ENCODE assay signal across 21 mouse cellular contexts in genomic region chr16:42702676-42703075, GRCm38 (mm10).
A peak's percentile ranks its signal among the peaks of the same experiment; 100 is the strongest.
DNase-seq lines count a peak whose midpoint lies in the region; ATAC-seq lines count a peak whose summit lies in the region.
"Had no signal": no experiment of that assay in that cellular context is flagged by ENCODE, and none has a peak within 500 bp of the region (broad histone marks: within the 10 kb centered on the region; RNA-seq: fewer than 3 reads in every experiment).

No protein-coding gene starts in this region.

- intact Hi-C loops in left cerebral cortex, postnatal 4 days (cut with DNase I), result no loop called here

- peak; percentile 76 for ATAC-seq in hindbrain, embryonic 12.5 days (ENCODE audit: low FRiP score)
- no peak for ATAC-seq in hindbrain, embryonic 14.5 days (ENCODE audit: low FRiP score)
- ATAC-seq in midbrain, embryonic 13.5 days, result peak; percentile 74
- ATAC-seq: forebrain, embryonic 14.5 days; lung, postnatal 0 days had no signal

- no peaks in the 10 kb centered on the region for H3K36me3 ChIP-seq in hindbrain, embryonic 12.5 days
- H3K36me3 ChIP-seq in hindbrain, embryonic 14.5 days (replicated peaks; ENCODE audit: control insufficient read depth, insufficient read depth), result no peaks in the 10 kb centered on the region
- H3K36me3 ChIP-seq in midbrain, embryonic 13.5 days, result no peaks in the 10 kb centered on the region
- H3K36me3 ChIP-seq in midbrain, embryonic 10.5 days, result no peaks in the 10 kb centered on the region
- H3K36me3 ChIP-seq: embryonic facial prominence, embryonic 15.5 days; heart, embryonic 10.5 days; limb, embryonic 10.5 days had no signal

- WGBS in hindbrain, embryonic 12.5 days, result 16% methylated on average over 4 of the region's 4 CpGs
- WGBS in hindbrain, embryonic 14.5 days, result 14% methylated on average over 4 of the region's 4 CpGs
- WGBS in midbrain, embryonic 13.5 days, result 15% methylated on average over 4 of the region's 4 CpGs
- 25% methylated on average over 4 of the region's 4 CpGs for whole genome bisulfite sequencing in midbrain, embryonic 10.5 days

- H3K9ac ChIP-seq in hindbrain, embryonic 12.5 days, result no peak overlapping the region
- no peak overlapping the region for H3K9ac ChIP-seq in hindbrain, embryonic 14.5 days
- H3K9ac ChIP-seq in midbrain, embryonic 13.5 days (replicated peaks), result no peak overlapping the region
- H3K9ac ChIP-seq: embryonic facial prominence, embryonic 15.5 days had no signal

- H3K27ac ChIP-seq in hindbrain, embryonic 12.5 days, result no peak overlapping the region
- H3K27ac ChIP-seq in hindbrain, embryonic 14.5 days, result no peak overlapping the region
- 0 out of 2 replicates have a peak overlapping the region, but pooled peaks have one; percentile 9 for H3K27ac ChIP-seq in midbrain, embryonic 13.5 days
- no peak overlapping the region for H3K27ac ChIP-seq in midbrain, embryonic 10.5 days (replicated peaks)
- H3K27ac ChIP-seq: embryonic facial prominence, embryonic 15.5 days; gastrocnemius, adult 2 months; heart, embryonic 10.5 days; limb, embryonic 10.5 days; macrophage had no signal

- H3K4me2 ChIP-seq in hindbrain, embryonic 12.5 days (replicated peaks), result no peak overlapping the region
- no peak overlapping the region for H3K4me2 ChIP-seq in hindbrain, embryonic 14.5 days (replicated peaks)
- no peak overlapping the region for H3K4me2 ChIP-seq in midbrain, embryonic 13.5 days (replicated peaks)
- H3K4me2 ChIP-seq: embryonic facial prominence, embryonic 15.5 days had no signal

- no peak overlapping the region for H3K4me3 ChIP-seq in hindbrain, embryonic 12.5 days
- H3K4me3 ChIP-seq in hindbrain, embryonic 14.5 days (replicated peaks; ENCODE audit: low read length), result no peak overlapping the region
- H3K4me3 ChIP-seq in midbrain, embryonic 13.5 days (replicated peaks), result no peak overlapping the region
- no peak overlapping the region for H3K4me3 ChIP-seq in midbrain, embryonic 10.5 days
- H3K4me3 ChIP-seq: embryonic facial prominence, embryonic 15.5 days; gastrocnemius, adult 2 months; heart, embryonic 10.5 days; limb, embryonic 10.5 days had no signal

- H3K27me3 ChIP-seq in hindbrain, embryonic 12.5 days, result no peaks in the 10 kb centered on the region
- no peaks in the 10 kb centered on the region for H3K27me3 ChIP-seq in hindbrain, embryonic 14.5 days (ENCODE audit: control insufficient read depth, insufficient read depth, low read length)
- H3K27me3 ChIP-seq in midbrain, embryonic 13.5 days, result no peaks in the 10 kb centered on the region
- no peaks in the 10 kb centered on the region for H3K27me3 ChIP-seq in midbrain, embryonic 10.5 days (ENCODE audit: low read depth, poor library complexity, severe bottlenecking)
- H3K27me3 ChIP-seq: embryonic facial prominence, embryonic 15.5 days had no signal

- H3K4me1 ChIP-seq in hindbrain, embryonic 12.5 days, result no peaks in the 10 kb centered on the region; the same call in 1 of the 2 replicates
- H3K4me1 ChIP-seq in hindbrain, embryonic 14.5 days (replicated peaks; ENCODE audit: control insufficient read depth, insufficient read depth, low read length), result no peaks in the 10 kb centered on the region
- H3K4me1 ChIP-seq in midbrain, embryonic 13.5 days (replicated peaks), result peaks cover 11% of the 10 kb centered on the region
- peaks cover 15% of the 10 kb centered on the region for H3K4me1 ChIP-seq in midbrain, embryonic 10.5 days
- H3K4me1 ChIP-seq: heart, embryonic 10.5 days; limb, embryonic 10.5 days had no signal

- H3K9me3 ChIP-seq in hindbrain, embryonic 12.5 days (replicated peaks), result no peaks in the 10 kb centered on the region
- no peaks in the 10 kb centered on the region for H3K9me3 ChIP-seq in hindbrain, embryonic 14.5 days (ENCODE audit: control insufficient read depth, low read length)
- H3K9me3 ChIP-seq in midbrain, embryonic 13.5 days, result no peaks in the 10 kb centered on the region
- no peaks in the 10 kb centered on the region for H3K9me3 ChIP-seq in midbrain, embryonic 10.5 days (replicated peaks)
- H3K9me3 ChIP-seq: embryonic facial prominence, embryonic 15.5 days; heart, embryonic 10.5 days; limb, embryonic 10.5 days had no signal

- no peak for DNase-seq in hindbrain, embryonic 14.5 days (ENCODE audit: low spot score)
- DNase-seq in midbrain, embryonic 10.5 days (ENCODE audit: low spot score), result no peak
- DNase-seq in embryo, embryonic 11 days, result peak; percentile 48
- peak; percentile 43 for DNase-seq in mesoderm, embryonic 11.5 days (ENCODE audit: low read depth, low spot score)
- no peak for DNase-seq in left cerebral cortex, postnatal 4 days
- DNase-seq in gastrocnemius, postnatal 4 days (ENCODE audit: low spot score in 2 of 2), result no peak
- DNase-seq: adrenal gland, postnatal 25 days; cerebellum, adult 9-10 months; gastrocnemius, adult 2 months; heart, postnatal 4 days; liver; thymus, adult 18-20 months; thymus, postnatal 4 days had no signal

Comparison
In these comparisons a context has a peak if more than half of its experiments do, and no peak if none do; other contexts are left out.
1. DNase-seq: peak in embryo, embryonic 11 days (single experiment) and mesoderm, embryonic 11.5 days (single experiment); none in hindbrain, embryonic 14.5 days (single experiment), midbrain, embryonic 10.5 days (single experiment), left cerebral cortex, postnatal 4 days (single experiment) and gastrocnemius, postnatal 4 days (0 of 2).